Mouse (Mus musculus) adrenal gland, postnatal 14 days (tissue): Measurements from ENCODE around the gene Rin2. TPM values are rescaled to one million over a fixed set of nuclear protein-coding genes. Genes with fewer than 3 reads are reported as not detected.

Experiments
- DNase-seq: peaks from one replicate; pipeline ENCODE4 v3.0.0; 2021; ENCODE audit warnings: mixed read lengths
- total RNA-seq: library from RNA; stranded (reverse); gene quantifications from 2 replicates; pipeline ENCODE4 v1.2.3, GENCODE M21; 2021

Rin2 gene
- total RNA-seq, 1 experiment from 2014 or later = 21.8 TPM

DNA sequence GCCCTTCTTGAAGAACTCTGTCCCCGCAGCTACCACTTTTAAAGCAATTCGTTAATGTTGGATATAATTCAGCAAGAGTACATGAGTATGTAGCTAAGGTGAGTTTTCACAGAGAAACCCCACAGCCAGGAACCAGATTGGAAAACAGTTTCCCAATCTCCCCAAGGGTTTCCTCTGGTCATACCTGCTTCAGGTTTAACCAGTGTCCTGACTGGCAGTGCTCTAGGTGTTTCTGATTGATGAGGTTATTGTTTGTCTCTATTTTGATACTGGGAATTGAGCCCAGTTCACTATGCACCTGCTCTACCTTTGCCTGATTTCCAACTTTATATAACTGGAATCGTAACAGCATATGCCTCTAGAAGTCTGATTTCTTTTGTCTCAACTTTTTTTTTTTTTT lies 153.6 kb downstream of the Rin2 start:
- DNase-seq = no peak

- no peak for DNase-seq
Measured at GRCm38 (mm10) chr2:145829231-145829630, 154.2 kb downstream of the Rin2 start.

- no peak for DNase-seq
Measured at GRCm38 (mm10) chr2:145830417-145830816, 155.4 kb downstream of the Rin2 start.

DNA sequence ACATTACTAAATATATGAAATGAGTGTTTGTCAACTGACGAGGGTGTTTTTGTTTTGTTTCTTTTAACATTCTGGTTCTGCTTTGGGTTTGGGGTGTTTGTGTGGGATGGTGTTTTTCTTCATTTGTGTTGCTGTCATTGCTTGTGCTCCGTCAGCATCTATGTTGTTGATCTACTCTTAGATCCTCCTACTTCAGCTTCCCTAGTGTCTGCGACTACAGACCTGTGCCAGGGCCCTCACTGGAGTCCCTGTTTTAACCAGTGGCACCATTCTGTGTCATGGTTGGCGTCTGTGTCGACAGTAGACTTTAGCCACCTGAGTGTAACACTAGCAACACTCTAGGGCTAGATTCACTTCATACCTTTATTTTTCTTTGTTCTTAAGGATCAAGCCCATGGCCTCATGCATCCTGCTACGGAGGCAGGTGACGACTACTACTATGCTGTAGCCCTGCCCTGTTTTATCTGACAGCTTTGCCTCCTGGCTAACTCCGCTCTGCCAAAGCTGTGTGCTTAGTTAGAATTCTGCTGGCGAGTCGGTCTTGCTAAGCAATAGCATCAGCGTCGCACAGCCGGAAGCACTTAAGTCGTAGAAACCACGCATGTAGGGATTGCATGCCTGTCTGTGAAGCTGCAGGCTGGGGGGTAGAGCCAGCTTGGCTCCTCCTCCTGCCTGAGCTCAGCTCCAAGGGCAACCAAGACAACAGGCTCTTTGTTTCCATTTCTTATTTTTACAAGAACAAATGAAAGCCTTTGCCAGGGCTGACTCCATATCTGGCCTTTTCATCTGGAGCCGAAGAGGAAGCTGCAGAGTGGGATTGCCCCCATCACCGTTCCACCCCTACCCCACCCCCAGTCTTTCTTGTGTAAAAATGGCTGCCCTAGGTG lies 157.2 kb downstream of the Rin2 start:
- DNase-seq = peak; percentile 64

DNA sequence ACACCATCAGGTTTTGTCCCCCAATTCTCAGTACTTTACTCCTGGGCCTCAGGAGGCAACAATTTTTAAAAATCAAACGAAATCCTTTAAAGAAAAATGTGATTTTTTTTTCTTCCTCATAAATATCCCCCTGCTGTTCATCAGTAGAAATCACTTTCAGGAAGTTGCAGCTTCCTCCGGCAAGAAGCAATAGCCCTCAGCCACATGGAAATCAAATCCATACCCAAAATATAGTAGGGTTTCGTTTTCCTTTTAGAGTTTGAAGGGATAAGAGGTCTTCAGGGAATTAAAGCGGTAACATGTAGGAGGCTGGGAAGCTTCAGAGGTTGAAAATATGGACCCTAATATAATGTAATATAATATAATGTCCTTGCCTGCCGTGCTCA lies 157.8 kb downstream of the Rin2 start:
- DNase-seq = no peak

GRCm38 (mm10) chr2:145833341-145833740 lies 158.3 kb downstream of the Rin2 start:
- DNase-seq = peak; percentile 50

DNA sequence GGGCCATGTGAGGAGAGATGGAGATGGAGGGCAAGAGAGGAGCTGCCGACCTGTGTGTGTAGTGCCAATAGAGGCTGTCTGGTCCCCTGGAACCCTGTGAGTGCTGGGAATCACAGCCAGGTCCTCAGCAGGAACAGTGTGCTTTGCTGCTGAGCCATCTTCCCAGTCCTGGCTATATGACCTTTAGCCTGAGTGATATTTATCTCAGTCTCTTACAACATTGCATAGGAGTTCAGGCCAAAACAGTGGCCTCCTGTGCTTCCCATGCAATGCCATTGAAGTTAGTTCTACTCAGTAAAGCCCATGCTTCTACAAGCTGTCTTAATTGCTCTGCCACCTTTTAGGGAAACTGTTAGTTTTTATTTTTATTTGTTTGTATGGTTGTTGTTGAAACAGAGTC lies 160.9 kb downstream of the Rin2 start:
- no peak for DNase-seq

DNA sequence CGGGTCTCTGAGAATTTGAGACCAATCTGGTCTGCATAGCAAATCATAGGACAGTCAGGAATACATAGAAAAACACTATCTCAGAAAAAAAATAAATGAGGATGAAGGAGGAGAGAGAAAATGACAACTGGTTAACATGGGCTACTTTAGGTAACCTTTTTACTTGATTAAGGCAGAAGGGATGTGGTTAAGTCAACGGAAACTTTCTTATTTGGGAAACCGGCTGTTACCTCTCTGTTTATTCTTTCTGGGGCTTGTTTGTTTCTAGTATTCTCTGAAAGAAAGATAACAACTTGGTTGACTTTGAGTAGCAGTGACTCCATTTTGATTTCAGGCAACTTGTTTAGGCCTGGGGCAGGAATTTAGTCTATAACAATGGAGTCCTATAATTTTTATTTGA lies 163.7 kb downstream of the Rin2 start:
- no peak for DNase-seq

- no peak for DNase-seq
Measured at GRCm38 (mm10) chr2:145839565-145840315, 164.7 kb downstream of the Rin2 start.

DNA sequence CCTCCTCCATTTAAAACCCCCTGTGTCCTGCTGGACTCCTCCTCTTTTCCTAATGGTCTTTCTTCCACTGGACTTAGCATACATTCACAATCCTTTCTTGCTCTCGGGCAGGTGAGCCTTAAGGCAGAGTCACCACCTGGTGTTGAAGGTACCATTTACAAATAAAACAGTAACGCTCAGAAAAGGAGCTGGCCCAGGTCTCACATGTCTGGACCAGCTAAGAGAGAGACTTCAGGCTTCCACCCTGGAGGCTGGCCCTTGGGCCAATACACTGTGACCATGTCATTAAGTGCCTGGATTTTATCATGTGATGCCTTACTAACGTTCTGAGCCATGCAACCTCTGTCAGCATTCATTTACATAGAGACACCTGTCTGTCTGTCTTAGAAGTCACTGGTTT lies 165.3 kb downstream of the Rin2 start:
- DNase-seq = no peak

DNA sequence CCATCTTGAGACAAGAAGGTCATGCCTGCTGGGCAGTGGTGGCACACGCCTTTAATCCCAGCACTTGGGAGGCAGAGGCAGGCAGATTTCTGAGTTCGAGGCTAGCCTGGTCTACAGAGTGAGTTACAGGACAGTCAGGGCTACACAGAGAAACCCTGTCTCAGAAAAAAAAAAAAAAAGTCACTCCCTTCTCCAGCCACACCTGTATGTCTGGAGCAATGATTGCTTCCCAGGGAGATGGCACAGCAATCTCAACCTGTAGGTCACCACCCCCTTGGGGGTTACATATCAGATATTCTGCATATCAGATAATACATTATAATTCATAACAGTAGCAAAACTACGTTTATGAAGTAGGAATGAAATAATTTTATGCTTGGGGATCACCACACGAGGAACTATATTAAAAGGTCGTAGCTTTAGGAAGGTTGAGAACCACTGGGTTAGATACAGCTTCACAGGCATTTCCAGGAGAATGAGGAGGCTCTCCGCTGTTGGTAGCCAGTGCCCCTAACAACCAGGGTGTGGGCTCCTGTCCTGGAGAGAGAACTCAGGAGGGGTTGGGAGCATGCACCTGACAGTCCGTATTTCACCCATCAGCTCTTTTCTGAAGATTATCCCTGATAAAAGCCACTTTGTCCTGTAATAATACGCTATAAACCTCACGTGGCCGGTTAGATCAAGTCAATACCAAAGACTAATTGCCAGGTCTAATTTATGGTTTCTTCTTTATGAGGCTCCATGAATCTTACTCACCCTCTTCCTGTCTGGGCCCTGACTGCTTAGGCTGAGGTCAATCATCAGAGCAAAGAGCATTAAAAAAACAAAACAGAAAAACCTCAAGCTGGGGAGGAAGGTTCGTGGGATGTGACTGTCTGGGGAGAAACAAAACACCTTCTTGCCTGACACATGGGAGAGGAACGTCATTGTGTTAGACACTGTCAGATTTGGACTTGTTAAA lies 166.2 kb downstream of the Rin2 start:
- DNase-seq = no peak

DNA sequence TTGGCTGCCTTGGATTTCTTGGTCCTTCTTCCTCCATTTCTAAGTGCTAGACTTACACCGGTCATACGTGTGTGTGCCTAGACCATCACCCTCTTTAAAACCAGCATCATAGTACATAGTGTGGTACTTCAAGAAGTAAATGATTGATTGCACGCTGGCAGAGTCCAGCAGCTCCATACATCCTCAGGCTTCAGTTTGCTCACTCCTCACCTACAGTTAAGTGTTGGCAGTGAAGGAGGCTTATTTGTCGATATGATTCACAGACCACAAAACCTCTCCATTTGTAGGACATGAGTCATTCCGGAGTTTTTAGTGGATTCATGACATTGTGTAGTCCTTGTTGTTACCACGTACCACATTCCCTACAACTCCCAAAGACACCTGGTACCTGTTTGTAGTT lies 168.3 kb downstream of the Rin2 start:
- no peak for DNase-seq

DNA sequence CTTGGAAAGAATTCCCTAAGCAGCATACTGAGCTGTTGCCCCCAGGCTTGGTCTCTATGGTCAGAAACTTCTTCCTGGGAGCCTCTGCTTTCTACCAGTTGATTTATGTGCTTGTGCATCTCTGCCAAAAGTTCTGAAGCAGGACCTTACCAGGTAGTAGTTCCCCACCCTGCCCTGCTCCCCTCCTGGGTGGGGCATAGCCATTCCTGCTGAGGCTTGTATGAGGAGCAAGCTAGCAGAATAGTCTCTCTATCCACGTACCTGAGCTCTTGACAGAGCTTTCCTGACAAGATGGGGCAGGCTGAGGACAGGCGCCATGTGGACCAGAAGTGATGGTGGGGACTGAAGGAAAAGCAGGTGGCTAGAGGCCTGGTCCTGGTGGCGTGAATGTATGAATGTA lies 171.6 kb downstream of the Rin2 start:
- no peak for DNase-seq

- DNase-seq = no peak
Measured at GRCm38 (mm10) chr2:145849170-145849905, 174.3 kb downstream of the Rin2 start.

DNA sequence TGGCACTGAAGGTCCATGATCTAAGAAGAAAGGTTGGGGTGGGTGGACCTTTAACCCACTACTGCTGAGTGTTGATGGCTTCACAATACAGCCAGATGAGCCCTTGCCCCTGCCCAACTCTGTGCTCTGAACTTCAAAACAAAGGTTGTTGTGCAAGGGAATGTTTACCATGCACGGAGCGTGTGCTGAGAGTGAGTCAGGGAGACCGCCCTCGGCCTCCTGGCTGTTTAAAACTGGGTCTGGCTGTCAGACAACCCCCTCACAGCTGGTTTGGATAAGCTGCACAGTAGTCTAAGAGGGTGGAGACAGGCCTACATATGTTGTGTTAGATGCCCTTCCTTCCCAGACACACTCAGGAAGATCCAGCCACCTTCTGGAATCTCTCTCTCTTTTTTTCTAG lies 175.8 kb downstream of the Rin2 start:
- DNase-seq = no peak

GRCm38 (mm10) chr2:145855831-145856230 lies 180.8 kb downstream of the Rin2 start:
- no peak for DNase-seq

DNA sequence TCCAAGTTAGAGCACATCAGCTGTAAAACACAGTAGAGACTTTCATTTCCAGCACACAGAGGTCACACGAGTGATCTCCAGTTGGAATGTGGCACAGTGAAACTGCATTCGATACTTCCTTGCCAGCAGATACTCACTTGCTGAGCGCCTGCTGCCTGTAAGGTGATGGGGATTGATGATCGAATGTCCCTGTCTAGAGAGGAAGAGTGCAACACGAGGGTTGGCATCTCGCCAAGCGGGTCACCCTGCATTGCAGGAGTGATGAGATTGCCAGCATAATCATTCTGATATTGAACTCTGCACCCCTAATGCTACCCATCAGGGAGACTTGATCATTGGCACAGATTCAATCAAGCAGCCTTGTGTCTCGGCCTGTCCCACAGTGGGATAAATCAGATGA lies 182.8 kb downstream of the Rin2 start:
- peak; percentile 64 for DNase-seq

DNA sequence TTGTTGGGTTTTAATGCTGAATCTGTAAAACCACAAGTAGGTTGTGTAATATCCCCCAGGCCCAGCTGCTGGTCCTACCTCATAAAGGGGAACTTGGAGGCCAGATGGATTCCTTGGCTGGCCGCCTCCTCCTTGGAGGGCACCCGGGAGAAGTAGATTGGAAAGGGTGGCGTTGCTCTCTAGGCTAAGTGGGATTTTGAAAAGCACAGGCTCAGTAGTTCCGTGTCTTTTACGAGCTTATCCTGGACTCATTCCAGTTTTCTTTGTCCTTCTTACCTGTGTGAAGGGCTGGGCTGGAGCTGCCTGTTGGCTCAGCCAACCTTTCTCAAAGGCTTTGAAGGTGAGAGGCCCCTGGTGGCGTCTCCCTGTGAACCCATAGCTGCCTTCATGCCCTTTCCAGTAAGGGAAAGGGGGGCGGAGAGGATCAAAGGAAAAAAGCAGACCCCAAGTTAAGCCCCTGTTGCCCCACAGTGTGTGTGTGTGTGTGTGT lies 184.5 kb downstream of the Rin2 start:
- peak; percentile 61 for DNase-seq

DNA sequence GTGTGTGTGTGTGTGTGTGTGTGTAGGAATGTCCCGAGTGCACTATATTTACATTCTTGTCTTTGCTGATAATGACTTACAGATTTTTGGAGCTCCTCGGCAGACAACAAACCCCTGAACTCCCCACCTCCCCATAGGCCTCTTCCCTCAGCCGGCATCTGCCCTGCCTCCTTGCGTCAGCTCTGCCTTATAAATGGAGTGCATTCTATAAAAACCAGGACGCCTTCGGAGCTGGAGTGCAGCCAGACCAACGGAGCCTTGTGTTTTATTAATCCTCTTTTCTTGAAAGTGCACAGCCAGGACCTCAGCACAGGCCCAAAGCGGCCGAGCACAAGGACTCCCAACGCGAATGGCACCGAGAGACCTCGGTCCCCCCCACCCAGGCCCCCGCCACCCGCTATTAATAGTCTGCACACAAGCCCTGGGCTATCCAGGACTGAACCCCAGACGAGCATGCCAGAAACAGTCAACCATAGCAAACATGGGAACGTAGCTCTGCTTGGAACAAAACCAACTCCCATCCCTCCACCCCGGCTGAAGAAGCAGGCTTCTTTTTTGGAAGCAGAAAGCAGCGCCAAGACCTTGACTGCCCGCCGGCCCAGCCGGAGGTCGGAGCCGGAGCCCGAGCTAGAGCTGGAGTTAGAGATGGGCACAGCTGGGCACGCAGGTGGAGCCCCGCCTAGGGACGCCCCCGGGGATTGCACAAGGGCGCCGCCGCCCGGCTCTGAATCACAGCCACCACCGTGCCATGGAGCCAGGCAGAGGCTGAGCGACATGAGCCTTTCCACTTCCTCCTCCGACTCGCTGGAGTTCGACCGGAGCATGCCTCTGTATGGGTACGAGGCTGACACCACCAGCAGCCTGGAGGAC lies 185.2 kb downstream of the Rin2 start:
- DNase-seq = peak; percentile 92
